Mouse (Mus musculus): ENCODE data around the gene Adamtsl5. TPM values are rescaled to one million over a fixed set of nuclear protein-coding genes. Genes with fewer than 3 reads are reported as not detected.

The Adamtsl5 gene
- polyA plus RNA-seq, 1 experiment from 2014 or later = 0.31 TPM

GRCm38 (mm10) chr10:80365736-80366135, 17.5 kb upstream of the Adamtsl5 start:
- no peak overlapping the region for H3K4me3 ChIP-seq (ENCODE audit: low read depth, low read length)
- WGBS = 76% methylated on average over 6 of the region's 6 CpGs
- ATAC-seq (ENCODE audit: low FRiP score) (no peak), DNase-seq (ENCODE audit: low spot score, missing footprints) (no peak)
- no peaks in the 10 kb centered on the region for H3K4me1 ChIP-seq (ENCODE audit: control insufficient read depth, insufficient read depth, low read length)
- H3K27ac ChIP-seq (ENCODE audit: low read depth, low read length) = no peak overlapping the region
- no peak overlapping the region for H3K9ac ChIP-seq (ENCODE audit: low read length)
- H3K4me2 ChIP-seq = no peak overlapping the region
- H3K9me3 ChIP-seq (ENCODE audit: control insufficient read depth, low read length) = no peaks in the 10 kb centered on the region
- no peaks in the 10 kb centered on the region; the same call in 1 of the 2 replicates for H3K27me3 ChIP-seq (ENCODE audit: control insufficient read depth, insufficient read depth, low read length)
- H3K36me3 ChIP-seq (ENCODE audit: control insufficient read depth, insufficient read depth, low read length) = no peaks in the 10 kb centered on the region

GRCm38 (mm10) chr10:80363734-80364133, 15.5 kb upstream of the Adamtsl5 start:
- 34% methylated on average over 6 of the region's 6 CpGs for WGBS
- DNase-seq (ENCODE audit: low spot score, missing footprints) (no peak), ATAC-seq (ENCODE audit: low FRiP score) (no peak)
- no peaks in the 10 kb centered on the region for H3K9me3 ChIP-seq (ENCODE audit: control insufficient read depth, low read length)
- H3K27ac ChIP-seq (ENCODE audit: low read depth, low read length) = no peak overlapping the region
- H3K4me3 ChIP-seq (ENCODE audit: low read depth, low read length) = no peak overlapping the region
- no peak overlapping the region for H3K9ac ChIP-seq (ENCODE audit: low read length)
- peaks cover 4% of the 10 kb centered on the region for H3K27me3 ChIP-seq (ENCODE audit: control insufficient read depth, insufficient read depth, low read length)
- H3K4me2 ChIP-seq = no peak overlapping the region
- no peaks in the 10 kb centered on the region for H3K36me3 ChIP-seq (ENCODE audit: control insufficient read depth, insufficient read depth, low read length)
- H3K4me1 ChIP-seq (ENCODE audit: control insufficient read depth, insufficient read depth, low read length) = no peaks in the 10 kb centered on the region

- H3K4me2 ChIP-seq = peak overlapping the region; percentile 6; the same call in 1 of the 2 replicates
- H3K9me3 ChIP-seq (ENCODE audit: control insufficient read depth, low read length) = no peaks in the 10 kb centered on the region
- H3K27ac ChIP-seq (ENCODE audit: low read depth, low read length) = no peak overlapping the region
- ATAC-seq (ENCODE audit: low FRiP score) (peak; percentile 58; the same call in 1 of the 2 replicates), DNase-seq (ENCODE audit: low spot score, missing footprints) (no peak)
- H3K4me3 ChIP-seq (ENCODE audit: low read depth, low read length) = no peak overlapping the region
- H3K4me1 ChIP-seq (ENCODE audit: control insufficient read depth, insufficient read depth, low read length) = peaks cover 8% of the 10 kb centered on the region
- H3K27me3 ChIP-seq (ENCODE audit: control insufficient read depth, insufficient read depth, low read length) = peaks cover 50% of the 10 kb centered on the region
- 8% methylated on average over 31 of the region's 31 CpGs for WGBS
- H3K36me3 ChIP-seq (ENCODE audit: control insufficient read depth, insufficient read depth, low read length) = no peaks in the 10 kb centered on the region
- no peak overlapping the region for H3K9ac ChIP-seq (ENCODE audit: low read length)
Measured at GRCm38 (mm10) chr10:80357994-80358639, 9.9 kb upstream of the Adamtsl5 start.

GRCm38 (mm10) chr10:80357336-80357735, 9.1 kb upstream of the Adamtsl5 start:
- Histone ChIP-seq H3K9ac (ENCODE audit: low read length) (no peak overlapping the region), H3K9me3 (ENCODE audit: control insufficient read depth, low read length) (no peaks in the 10 kb centered on the region), H3K4me3 (ENCODE audit: low read depth, low read length) (no peak overlapping the region), H3K27ac (ENCODE audit: low read depth, low read length) (no peak overlapping the region), H3K36me3 (ENCODE audit: control insufficient read depth, insufficient read depth, low read length) (no peaks in the 10 kb centered on the region), H3K4me1 (ENCODE audit: control insufficient read depth, insufficient read depth, low read length) (peaks cover 8% of the 10 kb centered on the region), H3K27me3 (ENCODE audit: control insufficient read depth, insufficient read depth, low read length) (peaks cover 55% of the 10 kb centered on the region), H3K4me2 (no peak overlapping the region)
- DNase-seq (ENCODE audit: low spot score, missing footprints) = no peak
- WGBS = 39% methylated on average over 7 of the region's 7 CpGs
- no peak for ATAC-seq (ENCODE audit: low FRiP score)

- Histone ChIP-seq H3K9me3 (ENCODE audit: control insufficient read depth, low read length) (no peaks in the 10 kb centered on the region), H3K4me2 (peak overlapping the region; percentile 31), H3K36me3 (ENCODE audit: control insufficient read depth, insufficient read depth, low read length) (no peaks in the 10 kb centered on the region), H3K27me3 (ENCODE audit: control insufficient read depth, insufficient read depth, low read length) (peaks cover 58% of the 10 kb centered on the region), H3K9ac (ENCODE audit: low read length) (no peak overlapping the region), H3K4me3 (ENCODE audit: low read depth, low read length) (peak overlapping the region; percentile 20), H3K4me1 (ENCODE audit: control insufficient read depth, insufficient read depth, low read length) (peaks cover 8% of the 10 kb centered on the region), H3K27ac (ENCODE audit: low read depth, low read length) (no peak overlapping the region)
- ATAC-seq (ENCODE audit: low FRiP score) (no peak), DNase-seq (ENCODE audit: low spot score, missing footprints) (no peak)
- 1% methylated on average over 34 of the region's 34 CpGs for WGBS
Measured at GRCm38 (mm10) chr10:80356737-80357136, 8.5 kb upstream of the Adamtsl5 start.

GRCm38 (mm10) chr10:80356001-80356682, 7.9 kb upstream of the Adamtsl5 start, which contains the start of gene Plk5:
TSS of gene Plk5 (plus strand) at chr10:80356459.
- DNase-seq (ENCODE audit: low spot score, missing footprints) (no peak), ATAC-seq (ENCODE audit: low FRiP score) (no peak)
- Histone ChIP-seq H3K9me3 (ENCODE audit: control insufficient read depth, low read length) (no peaks in the 10 kb centered on the region), H3K4me3 (ENCODE audit: low read depth, low read length) (peak within 1 kb of the TSS; percentile 20), H3K36me3 (ENCODE audit: control insufficient read depth, insufficient read depth, low read length) (no peaks in the 10 kb centered on the region), H3K27me3 (ENCODE audit: control insufficient read depth, insufficient read depth, low read length) (peaks cover 60% of the 10 kb centered on the region), H3K27ac (ENCODE audit: low read depth, low read length) (no peak within 1 kb of the TSS), H3K9ac (ENCODE audit: low read length) (no peak within 1 kb of the TSS), H3K4me1 (ENCODE audit: control insufficient read depth, insufficient read depth, low read length) (peaks cover 8% of the 10 kb centered on the region), H3K4me2 (peak within 1 kb of the TSS; percentile 31)
- WGBS = under 1% methylated on average over 50 of the region's 53 CpGs

- no peak overlapping the region for H3K4me3 ChIP-seq (ENCODE audit: low read depth, low read length)
- no peak overlapping the region for H3K4me2 ChIP-seq
- 9% methylated on average over 8 of the region's 9 CpGs for WGBS
- H3K4me1 ChIP-seq (ENCODE audit: control insufficient read depth, insufficient read depth, low read length) = peaks cover 8% of the 10 kb centered on the region
- DNase-seq (ENCODE audit: low spot score, missing footprints) = no peak
- no peak for ATAC-seq (ENCODE audit: low FRiP score)
- H3K27ac ChIP-seq (ENCODE audit: low read depth, low read length) = no peak overlapping the region
- H3K9me3 ChIP-seq (ENCODE audit: control insufficient read depth, low read length) = no peaks in the 10 kb centered on the region
- peaks cover 64% of the 10 kb centered on the region for H3K27me3 ChIP-seq (ENCODE audit: control insufficient read depth, insufficient read depth, low read length)
- no peak overlapping the region for H3K9ac ChIP-seq (ENCODE audit: low read length)
- H3K36me3 ChIP-seq (ENCODE audit: control insufficient read depth, insufficient read depth, low read length) = no peaks in the 10 kb centered on the region
Measured at GRCm38 (mm10) chr10:80355431-80355830, 7.2 kb upstream of the Adamtsl5 start.

GRCm38 (mm10) chr10:80352727-80353126, 4.5 kb upstream of the Adamtsl5 start:
- Histone ChIP-seq H3K4me3 (ENCODE audit: low read depth, low read length) (no peak overlapping the region), H3K9me3 (ENCODE audit: control insufficient read depth, low read length) (no peaks in the 10 kb centered on the region), H3K4me2 (no peak overlapping the region), H3K36me3 (ENCODE audit: control insufficient read depth, insufficient read depth, low read length) (no peaks in the 10 kb centered on the region), H3K27ac (ENCODE audit: low read depth, low read length) (no peak overlapping the region), H3K9ac (ENCODE audit: low read length) (no peak overlapping the region), H3K4me1 (ENCODE audit: control insufficient read depth, insufficient read depth, low read length) (peaks cover 11% of the 10 kb centered on the region), H3K27me3 (ENCODE audit: control insufficient read depth, insufficient read depth, low read length) (peaks cover 76% of the 10 kb centered on the region)
- ATAC-seq (ENCODE audit: low FRiP score) = no peak
- no peak for DNase-seq (ENCODE audit: low spot score, missing footprints)
- WGBS = 68% methylated on average over 8 of the region's 8 CpGs

- DNase-seq (ENCODE audit: low spot score, missing footprints) = no peak
- WGBS = 27% methylated on average over 11 of the region's 11 CpGs
- no peaks in the 10 kb centered on the region for H3K36me3 ChIP-seq (ENCODE audit: control insufficient read depth, insufficient read depth, low read length)
- no peak for ATAC-seq (ENCODE audit: low FRiP score)
- H3K4me3 ChIP-seq (ENCODE audit: low read depth, low read length) = no peak overlapping the region
- no peaks in the 10 kb centered on the region for H3K9me3 ChIP-seq (ENCODE audit: control insufficient read depth, low read length)
- peaks cover 76% of the 10 kb centered on the region for H3K27me3 ChIP-seq (ENCODE audit: control insufficient read depth, insufficient read depth, low read length)
- H3K4me1 ChIP-seq (ENCODE audit: control insufficient read depth, insufficient read depth, low read length) = peaks cover 11% of the 10 kb centered on the region
- H3K9ac ChIP-seq (ENCODE audit: low read length) = no peak overlapping the region
- H3K27ac ChIP-seq (ENCODE audit: low read depth, low read length) = no peak overlapping the region
- H3K4me2 ChIP-seq = no peak overlapping the region
Measured at GRCm38 (mm10) chr10:80351896-80352295, 3.7 kb upstream of the Adamtsl5 start.

Data from midbrain, embryonic 11.5 days (tissue).